Mouse (Mus musculus) hindbrain, postnatal 0 days (tissue): Measurements from ENCODE around the gene Cldn24. TPM values are rescaled to one million over a fixed set of nuclear protein-coding genes. Genes with fewer than 3 reads are reported as not detected.
A peak's percentile ranks its signal among the peaks of the same experiment; 100 is the strongest.

Experiments
- ATAC-seq: fragments of 200-750 bp; cut with Nextera tagmentation; 2 replicates; pipeline ENCODE4 v1.8.0; 2017; ENCODE audit warnings: mild to moderate bottlenecking, moderate TSS enrichment, moderate library complexity
- DNase-seq: peaks from one replicate; pipeline ENCODE4 v3.0.0-alpha.2; 2015; ENCODE audit warnings: low spot score
- H3K27ac ChIP-seq: fragments of 300-500 bp; sonication (generic); 2 replicates; pipeline ENCODE4 v1.5.1; 2014; ENCODE audit warnings: mild to moderate bottlenecking
- H3K27me3 ChIP-seq: fragments of 300-500 bp; sonication (generic); 2 replicates; pipeline ENCODE4 v1.6.1; 2014; ENCODE audit warnings: low read length, mixed read lengths; ENCODE audit not compliant: insufficient read depth
- H3K36me3 ChIP-seq: fragments of 300-500 bp; sonication (generic); 2 replicates; pipeline ENCODE4 v1.6.1; 2014; ENCODE audit warnings: low read length, mixed read lengths; ENCODE audit not compliant: insufficient read depth
- H3K4me1 ChIP-seq: fragments of 300-500 bp; sonication (generic); 2 replicates; pipeline ENCODE4 v1.6.1; 2014; ENCODE audit warnings: antibody characterized with exemption, low read length, mixed read lengths; ENCODE audit not compliant: insufficient read depth
- H3K4me2 ChIP-seq: fragments of 300-500 bp; sonication (generic); 2 replicates; pipeline ENCODE4 v1.6.1; 2014; ENCODE audit warnings: low read depth, mild to moderate bottlenecking, low read length, moderate library complexity, mixed read lengths
- H3K4me3 ChIP-seq: fragments of 300-500 bp; sonication (generic); 2 replicates; pipeline ENCODE4 v1.5.1; 2014; ENCODE audit warnings: low read length
- H3K9ac ChIP-seq: fragments of 300-500 bp; sonication (generic); replicated peaks from 2 replicates; pipeline ENCODE4 v1.6.1; 2014; ENCODE audit warnings: mild to moderate bottlenecking, low read length, moderate library complexity, mixed read lengths
- H3K9me3 ChIP-seq: fragments of 300-500 bp; sonication (generic); 2 replicates; pipeline ENCODE4 v1.6.1; 2016; ENCODE audit warnings: low read length, mixed read lengths
- CTCF ChIP-seq: IDR thresholded peaks from 2 replicates; pipeline ENCODE4 v1.5.1; 2016; ENCODE audit warnings: antibody characterized with exemption, control low read depth, low read depth
- WGBS: fragments of 180-500 bp; shearing (Covaris S2); extraction: QIAGEN DNeasy Blood & Tissue Kit; methylation state at CpG from one replicate; pipeline ENCODE4 v1.1.7; 2014; 5-methylcytosine and 5-hydroxymethylcytosine counted together
- polyA plus RNA-seq: library from polyadenylated mRNA; unstranded; fragments of >200 nt; fragmentation: Nextera tagmentation; extraction: Ambion mirVana; gene quantifications from 2 replicates; pipeline ENCODE4 v1.2.1, GENCODE M21; 2015
- total RNA-seq: library from RNA; depleted of rRNA; stranded (reverse); fragments of >200 nt; gene quantifications from 2 replicates; pipeline ENCODE4 v1.2.3, GENCODE M21; 2014; rRNA removed

Gene Cldn24
- total and polyA plus RNA-seq, 2 experiments from 2014 or later, result not detected

- no peaks in the 10 kb centered on the region for H3K27me3 ChIP-seq
- H3K9ac ChIP-seq, result no peak overlapping the region
- H3K4me2 ChIP-seq, result no peak overlapping the region
- no peak for DNase-seq
- peaks cover 5% of the 10 kb centered on the region; the same call in 1 of the 2 replicates for H3K36me3 ChIP-seq
- ATAC-seq, result no peak
- H3K4me1 ChIP-seq, result no peaks in the 10 kb centered on the region
- WGBS, result 78% methylated on average over 12 of the region's 12 CpGs
- no peak overlapping the region for H3K27ac ChIP-seq
- H3K4me3 ChIP-seq, result no peak overlapping the region
- H3K9me3 ChIP-seq, result no peaks in the 10 kb centered on the region
- TF ChIP-seq CTCF, result no peak
These were observed 37.3 kb downstream of the Cldn24 start for GRCm38 (mm10) chr8:47859259-47859658.

DNA sequence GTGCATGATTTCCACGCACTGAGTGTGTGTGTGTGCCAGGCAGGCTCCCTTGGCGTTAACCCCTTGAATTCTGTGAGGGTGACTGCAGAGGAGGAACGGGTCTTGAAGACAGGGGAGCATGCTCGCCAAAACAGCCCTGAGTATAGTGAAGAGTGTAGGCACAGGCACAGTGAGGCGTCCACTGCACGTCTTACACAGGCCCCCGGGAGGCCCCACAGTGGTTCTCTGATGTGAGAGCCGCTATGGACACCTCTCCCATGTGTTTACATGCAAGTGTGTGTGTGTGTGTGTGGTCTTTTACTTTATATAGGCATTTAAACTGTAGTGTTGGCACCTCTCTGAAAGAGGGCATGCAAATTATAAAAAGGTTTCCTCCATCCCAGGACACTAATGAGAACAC lies 44.6 kb downstream of the Cldn24 start:
- no peak for DNase-seq
- WGBS, result 86% methylated on average over 8 of the region's 8 CpGs
- H3K4me3 ChIP-seq, result no peak overlapping the region
- H3K27ac ChIP-seq, result no peak overlapping the region
- no peak for ATAC-seq
- H3K36me3 ChIP-seq, result peaks cover 8% of the 10 kb centered on the region
- H3K9me3 ChIP-seq, result no peaks in the 10 kb centered on the region
- TF ChIP-seq CTCF, result no peak
- H3K27me3 ChIP-seq, result no peaks in the 10 kb centered on the region
- no peaks in the 10 kb centered on the region for H3K4me1 ChIP-seq
- H3K9ac ChIP-seq, result no peak overlapping the region
- no peak overlapping the region for H3K4me2 ChIP-seq

DNA sequence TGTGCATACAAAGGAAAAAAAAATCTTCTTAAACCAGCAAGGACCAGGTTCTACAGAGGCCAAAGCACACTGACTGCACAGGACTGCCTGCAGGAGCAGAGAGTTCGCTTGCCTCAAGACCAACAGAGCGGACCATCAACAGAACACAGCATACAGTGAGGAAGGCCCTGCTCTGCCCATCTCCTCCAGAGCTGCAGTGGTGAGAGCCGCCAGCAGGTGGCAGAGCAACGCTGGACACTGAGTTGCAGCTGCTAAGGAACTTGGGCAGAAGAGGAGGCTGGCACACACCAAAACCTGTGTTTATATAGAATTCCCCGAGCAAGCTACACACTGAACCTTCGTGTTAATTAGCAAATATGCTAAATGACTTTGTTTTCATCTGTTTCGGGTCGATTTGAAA lies 45.1 kb downstream of the Cldn24 start:
- Histone ChIP-seq H3K4me3 (no peak overlapping the region), H3K4me2 (no peak overlapping the region), H3K9me3 (no peaks in the 10 kb centered on the region), H3K36me3 (peaks cover 8% of the 10 kb centered on the region), H3K4me1 (no peaks in the 10 kb centered on the region), H3K27me3 (no peaks in the 10 kb centered on the region), H3K9ac (no peak overlapping the region), H3K27ac (no peak overlapping the region)
- peak; percentile 98 for TF ChIP-seq CTCF
- ATAC-seq (peak; percentile 87), DNase-seq (peak; percentile 88)
- WGBS, result 23% methylated on average over 8 of the region's 8 CpGs

Other genes with a start within 250 kb of the Cldn24 start
- 5.2 and 6.1 TPM in 2 replicates for gene Ing2, start 146.6 kb upstream of the Cldn24 start, total RNA-seq
- 8.4 and 9.6 TPM in 2 replicates for gene Ing2, start 146.6 kb upstream of the Cldn24 start, polyA plus RNA-seq
- gene Cdkn2aip, start 108.2 kb upstream of the Cldn24 start, total RNA-seq, result 22.4 and 33.6 TPM in 2 replicates
- 23.0 and 26.6 TPM in 2 replicates for gene Cdkn2aip, start 108.2 kb upstream of the Cldn24 start, polyA plus RNA-seq
- not detected in 2 replicates for gene Cldn22, start 2.3 kb downstream of the Cldn24 start, total RNA-seq
- not detected in 2 replicates for gene Cldn22, start 2.3 kb downstream of the Cldn24 start, polyA plus RNA-seq
- 10.0 and 11.2 TPM in 2 replicates for gene Wwc2, start 168.8 kb downstream of the Cldn24 start, total RNA-seq
- 5.2 and 5.3 TPM in 2 replicates for gene Wwc2, start 168.8 kb downstream of the Cldn24 start, polyA plus RNA-seq